Mouse (Mus musculus) lung, postnatal 10 days (tissue): ENCODE data around the gene Rtn2.
"Not testable (repeated sequence)": the region's sequence is repeated elsewhere in the genome, so short reads cannot be mapped to it uniquely, and the experiment has no call there.

Experiments used
- DNase-seq: peaks from one replicate; pipeline ENCODE4 v3.0.0; 2021

Gene Rtn2

GRCm38 (mm10) chr7:19269721-19270441, 12.5 kb upstream of the Rtn2 start:
- DNase-seq, result peak; percentile 90

GRCm38 (mm10) chr7:19270509-19271237, 11.8 kb upstream of the Rtn2 start:
- DNase-seq, result peak; percentile 51

- peak; percentile 93 for DNase-seq
Observed at GRCm38 (mm10) chr7:19271238-19272172, 10.9 kb upstream of the Rtn2 start, which contains the start of gene Vasp. Vasp (minus strand) TSS chr7:19271817.

GRCm38 (mm10) chr7:19272173-19272764, 10.2 kb upstream of the Rtn2 start:
- DNase-seq, result peak; percentile 85

GRCm38 (mm10) chr7:19276253-19276652, 6.2 kb upstream of the Rtn2 start:
- no peak for DNase-seq

- no peak for DNase-seq
Observed at GRCm38 (mm10) chr7:19279052-19279451, 3.4 kb upstream of the Rtn2 start.

- DNase-seq, result no peak
Observed at GRCm38 (mm10) chr7:19279581-19280114, 2.8 kb upstream of the Rtn2 start, which contains the start of gene Ppm1n. Ppm1n (minus strand) TSS chr7:19280064.

GRCm38 (mm10) chr7:19281680-19282304, 632 bp upstream of the Rtn2 start:
- DNase-seq, result not testable (repeated sequence)

- peak; percentile 80 for DNase-seq
Observed at GRCm38 (mm10) chr7:19282791-19283405, 474 bp downstream of the Rtn2 start.

GRCm38 (mm10) chr7:19283406-19283804, 981 bp downstream of the Rtn2 start:
- DNase-seq, result no peak

GRCm38 (mm10) chr7:19284763-19285162, 2.3 kb downstream of the Rtn2 start:
- DNase-seq, result peak; percentile 75

- peak; percentile 71 for DNase-seq
Observed at GRCm38 (mm10) chr7:19290969-19291596, 8.7 kb downstream of the Rtn2 start.

- peak; percentile 99 for DNase-seq
Observed at GRCm38 (mm10) chr7:19295503-19296185, 13.2 kb downstream of the Rtn2 start.

GRCm38 (mm10) chr7:19297034-19297433, 14.6 kb downstream of the Rtn2 start:
- no peak for DNase-seq

- no peak for DNase-seq
Observed at GRCm38 (mm10) chr7:19297794-19298193, 15.4 kb downstream of the Rtn2 start.

GRCm38 (mm10) chr7:19299194-19299593, 16.8 kb downstream of the Rtn2 start:
- DNase-seq, result peak; percentile 74

GRCm38 (mm10) chr7:19300501-19301421, 18.3 kb downstream of the Rtn2 start:
- peak; percentile 86 for DNase-seq

GRCm38 (mm10) chr7:19301461-19302263, 19.2 kb downstream of the Rtn2 start:
- no peak for DNase-seq
